Mouse (Mus musculus): Measurements from ENCODE around the gene Gm7694. TPM values are rescaled to one million over a fixed set of nuclear protein-coding genes. Genes with fewer than 3 reads are reported as not detected.

Gene Gm7694
- not detected for polyA plus RNA-seq (2017; shearing (Covaris generic))

DNA sequence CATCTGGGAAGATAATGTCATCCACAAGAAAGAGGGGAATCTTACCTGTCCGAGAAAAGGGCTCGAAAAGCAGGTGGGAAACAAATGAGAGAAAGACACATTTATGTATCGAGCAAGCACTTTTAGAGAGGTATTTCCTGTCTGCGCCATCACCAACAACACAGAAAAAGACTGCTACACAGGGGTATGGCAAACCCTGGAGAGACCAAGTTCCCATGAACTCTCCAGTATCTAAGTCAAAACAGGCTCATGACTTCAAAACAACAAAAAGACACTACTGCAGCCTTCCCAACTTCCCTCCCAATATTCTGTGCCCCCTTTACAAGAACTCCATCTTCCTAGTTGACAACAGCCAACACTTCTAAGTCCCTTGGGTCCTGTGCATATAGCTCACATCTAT, at the start of gene Gm7694:
Gene Gm7694 (minus strand): TSS at position 101 of the 400 bp plus-strand sequence.
- ATAC-seq = no peak

DNA sequence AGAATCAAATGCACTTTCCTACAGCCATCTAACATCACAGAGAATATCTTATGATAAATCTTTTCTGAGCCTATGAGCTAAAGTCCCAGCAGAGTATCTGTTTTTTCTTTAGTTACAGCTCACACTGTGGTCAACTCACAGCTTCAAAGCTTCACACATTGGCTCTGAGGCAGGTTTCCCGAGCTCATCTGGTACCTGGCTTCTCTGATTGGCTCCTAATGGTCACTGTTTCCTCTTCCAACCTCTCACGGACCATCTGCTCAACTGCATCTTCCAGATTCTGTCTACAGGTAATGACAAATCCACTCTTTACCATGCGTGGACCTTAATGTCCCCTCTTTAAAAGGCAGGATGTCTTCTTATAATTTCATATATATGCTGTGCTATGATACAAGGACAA, 47.2 kb upstream of the Gm7694 start:
- ATAC-seq = no peak

- ATAC-seq = no peak
These were observed 44.9 kb upstream of the Gm7694 start for GRCm38 (mm10) chr1:170351080-170351479.

- ATAC-seq = no peak
These were observed 40.1 kb upstream of the Gm7694 start for GRCm38 (mm10) chr1:170346266-170346665.

GRCm38 (mm10) chr1:170343906-170344305, 37.8 kb upstream of the Gm7694 start:
- no peak for ATAC-seq

- ATAC-seq = no peak
These were observed 36.9 kb upstream of the Gm7694 start for GRCm38 (mm10) chr1:170343081-170343480.

GRCm38 (mm10) chr1:170339943-170340342, 33.8 kb upstream of the Gm7694 start:
- no peak for ATAC-seq

DNA sequence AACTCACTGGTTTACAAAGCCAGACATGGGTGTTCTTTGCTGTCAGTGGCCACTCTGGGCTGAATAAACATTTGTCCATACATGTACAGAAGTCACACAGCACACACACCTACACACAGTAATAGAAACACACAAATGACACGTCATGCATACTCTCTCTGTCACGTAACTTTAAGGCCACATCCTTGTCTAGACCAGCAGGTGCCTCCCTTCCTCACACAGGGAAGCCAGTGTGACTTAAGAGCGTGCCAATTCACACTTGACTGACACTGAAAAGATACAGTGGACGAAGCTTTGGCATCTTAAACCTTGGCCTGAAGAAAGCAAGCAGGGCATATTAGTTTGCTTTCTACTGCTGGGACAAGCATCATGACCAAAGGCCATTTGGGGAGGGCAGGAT, 26.6 kb upstream of the Gm7694 start:
- no peak for ATAC-seq

DNA sequence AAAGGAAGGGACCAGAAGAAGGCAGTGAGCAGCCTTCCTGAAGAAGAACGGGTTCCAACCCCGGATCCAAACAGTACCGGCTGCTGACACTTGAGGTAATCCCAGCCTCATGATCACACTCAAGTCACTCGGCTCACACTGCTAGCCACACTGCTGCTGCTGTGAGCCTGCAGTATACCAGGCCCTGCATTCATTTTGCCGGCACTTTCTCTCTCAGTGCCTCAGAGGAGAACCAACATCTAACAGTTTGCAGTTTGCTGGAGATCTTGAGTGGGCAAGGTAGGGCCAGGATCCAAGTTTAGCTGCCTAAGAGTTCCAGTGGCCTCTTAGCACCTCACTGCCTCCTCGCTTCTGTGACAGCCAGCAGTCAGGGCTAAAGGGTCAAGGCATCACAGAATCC, 25.8 kb upstream of the Gm7694 start:
- ATAC-seq = no peak

- ATAC-seq = no peak
These were observed 19.1 kb upstream of the Gm7694 start for GRCm38 (mm10) chr1:170325277-170325676.

DNA sequence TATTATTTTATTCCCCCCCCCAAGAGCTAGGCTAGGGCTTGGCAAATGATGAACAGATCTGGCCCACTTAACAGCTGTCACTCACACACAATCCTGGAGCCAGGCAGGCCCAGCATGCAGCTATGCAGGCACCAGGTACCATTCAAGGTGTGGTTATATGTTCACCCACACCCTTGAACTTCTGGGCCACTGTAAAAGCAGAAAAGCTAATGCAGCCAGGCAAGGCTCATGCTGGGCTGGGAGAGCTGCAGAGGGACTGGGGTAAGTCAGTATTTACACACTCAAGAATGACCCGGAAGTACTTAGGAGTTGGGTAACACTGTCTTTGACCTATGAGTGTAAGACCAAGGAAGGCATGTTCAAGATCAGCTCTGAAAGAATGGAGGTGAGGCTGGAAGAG, 18.2 kb upstream of the Gm7694 start:
- ATAC-seq = no peak

DNA sequence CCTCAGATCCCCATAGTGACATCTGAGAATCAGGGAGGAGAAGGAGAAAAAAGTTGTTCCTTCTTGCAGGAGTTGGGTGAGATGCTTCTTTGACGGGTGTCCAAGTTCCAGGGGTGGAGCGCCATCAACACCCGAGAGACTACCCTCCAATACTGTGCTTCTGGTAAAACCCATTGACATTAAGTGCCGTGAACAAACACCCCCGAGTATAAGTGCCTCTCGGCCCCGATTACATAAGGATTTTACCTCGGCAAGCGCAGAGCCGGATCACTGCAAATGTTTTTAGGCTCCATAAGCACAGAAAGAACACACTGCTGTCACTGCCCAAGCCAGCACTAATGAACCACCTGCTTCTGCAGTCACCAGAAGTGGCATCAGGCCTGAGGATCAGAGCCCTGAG, 16.9 kb upstream of the Gm7694 start:
- no peak for ATAC-seq

DNA sequence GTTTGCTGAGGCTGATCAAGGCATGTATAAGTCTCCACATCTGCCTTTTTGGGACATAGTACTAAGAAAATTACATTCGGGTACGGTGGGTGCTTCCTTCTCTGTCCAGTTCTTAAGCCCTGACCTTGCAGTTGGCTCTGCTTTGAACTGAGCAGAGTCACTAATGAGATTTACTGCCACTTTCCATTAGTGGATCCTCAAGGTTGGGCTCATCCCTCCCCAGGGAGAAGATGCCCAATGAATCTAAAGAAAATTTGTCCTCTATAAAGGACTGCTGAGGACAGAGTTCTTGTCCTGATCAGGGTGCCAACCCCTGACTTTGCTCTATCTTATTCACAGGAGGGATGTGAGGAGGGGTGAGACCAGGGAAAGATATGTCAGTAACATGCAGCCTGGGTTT, 15.9 kb upstream of the Gm7694 start:
- ATAC-seq = no peak

DNA sequence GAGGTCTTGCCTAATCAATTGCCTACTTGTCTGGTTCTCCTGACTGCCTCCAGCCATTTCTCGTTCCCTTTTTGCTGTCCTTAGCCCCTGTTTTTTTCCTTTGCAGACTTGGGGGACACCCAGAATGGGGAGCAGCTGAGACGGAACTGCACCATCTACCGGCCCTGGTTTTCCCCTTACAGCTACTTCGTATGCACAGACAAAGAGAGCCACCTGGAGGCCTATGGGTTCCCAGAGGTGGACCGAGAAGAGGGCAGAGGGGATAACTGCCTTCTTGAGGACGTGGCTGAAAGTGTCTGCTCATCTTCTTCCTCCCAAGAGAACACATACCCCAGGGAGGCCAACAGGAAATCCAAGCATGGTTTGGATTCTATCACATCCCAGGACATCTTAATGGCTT, 5.3 kb upstream of the Gm7694 start:
- ATAC-seq = no peak

- no peak for ATAC-seq
These were observed 2.4 kb upstream of the Gm7694 start, which contains the start of gene Spata46 for GRCm38 (mm10) chr1:170308503-170308902. TSS of gene Spata46 (plus strand) at chr1:170308803.

- no peak for ATAC-seq
These were observed 1.1 kb downstream of the Gm7694 start for GRCm38 (mm10) chr1:170305002-170305401.

DNA sequence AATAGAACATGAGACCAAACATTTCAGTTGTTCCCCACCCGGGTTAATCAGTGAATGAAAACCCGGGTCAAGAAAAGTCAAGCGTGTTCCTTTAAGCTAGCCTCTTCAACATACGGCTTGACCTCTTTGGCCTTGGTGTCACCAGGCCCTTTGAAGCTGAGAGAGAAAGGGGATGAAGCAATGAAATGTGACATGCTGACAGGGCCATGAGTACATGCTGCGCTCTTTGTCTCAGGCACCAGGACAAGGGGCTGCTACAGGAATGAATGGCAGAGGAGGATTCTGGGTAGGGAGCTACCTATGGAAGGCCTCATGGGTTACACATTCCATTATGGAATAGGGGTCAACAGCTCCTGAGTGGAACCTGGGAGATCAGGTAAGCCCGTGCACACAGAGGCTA, 3.0 kb downstream of the Gm7694 start:
- no peak for ATAC-seq

GRCm38 (mm10) chr1:170302456-170302855, 3.7 kb downstream of the Gm7694 start:
- ATAC-seq = no peak

- no peak for ATAC-seq
These were observed 4.4 kb downstream of the Gm7694 start for GRCm38 (mm10) chr1:170301686-170302085.

- no peak for ATAC-seq
These were observed 6.6 kb downstream of the Gm7694 start for GRCm38 (mm10) chr1:170299496-170299895.

- ATAC-seq = no peak
These were observed 11.2 kb downstream of the Gm7694 start for GRCm38 (mm10) chr1:170294786-170295570.

DNA sequence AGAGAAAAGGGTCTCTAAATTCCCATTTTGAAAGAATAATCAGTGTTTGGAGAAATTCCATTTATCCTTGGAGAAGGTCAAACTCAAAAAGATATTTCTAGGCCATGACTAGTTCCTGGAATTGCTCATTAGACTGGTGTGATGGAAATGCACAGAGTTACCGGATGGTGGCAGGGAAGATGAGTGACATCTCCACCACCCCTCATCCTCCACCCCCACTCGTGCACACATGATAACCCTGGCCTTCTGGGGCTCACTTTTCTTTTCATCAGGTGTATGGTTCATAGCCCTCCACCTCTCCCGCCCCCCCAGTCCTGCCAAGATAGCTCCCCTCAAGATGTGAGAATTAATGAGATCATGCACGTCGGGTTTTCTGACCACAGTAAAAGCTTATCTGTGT, 12.9 kb downstream of the Gm7694 start:
- no peak for ATAC-seq

- ATAC-seq = no peak
These were observed 13.7 kb downstream of the Gm7694 start for GRCm38 (mm10) chr1:170292239-170292951.
